Mouse (Mus musculus): ENCODE data around the gene Spaca4. TPM values are rescaled to one million over a fixed set of nuclear protein-coding genes. Genes with fewer than 3 reads are reported as not detected.

The Spaca4 gene
- total and polyA plus RNA-seq, 3 experiments, result not detected

- dilution Hi-C loops (cut with MboI; ENCODE audit: extremely low pct_ligation_motif_present, extremely low pct_unique_long_range_greater_than_20kb, low sequenced_read_pairs), result no loop called here
- Histone ChIP-seq H3K4me1 (ENCODE audit: control insufficient read depth in 1 of 2, insufficient read depth in 2 of 2) (peaks cover 6 to 7% of the 10 kb centered on the region in 2 experiments), H3K27me3 (replicated peaks) (peaks cover 20% of the 10 kb centered on the region), H3K4me2 (ENCODE audit: insufficient read depth, low read depth, poor library complexity, severe bottlenecking) (no peak overlapping the region), H3K9ac (ENCODE audit: insufficient read depth, low read depth) (no peak overlapping the region), H3K4me3 (replicated peaks in 1 of 3; ENCODE audit: low read depth in 2 of 3, low read length in 2 of 3, poor library complexity in 1 of 3) (no peak overlapping the region), H3K79me2 (replicated peaks; ENCODE audit: control insufficient read depth, extremely low read depth, insufficient read depth, poor library complexity, severe bottlenecking) (no peaks in the 10 kb centered on the region), H3K36me3 (replicated peaks in 1 of 2; ENCODE audit: control insufficient read depth in 1 of 2, insufficient read depth in 1 of 2, low read length in 1 of 2) (no peaks in the 10 kb centered on the region), H3K27ac (ENCODE audit: insufficient read depth, low read depth) (no peak overlapping the region), H3K9me3 (replicated peaks; ENCODE audit: low read length) (peaks cover 8% of the 10 kb centered on the region)
- no peak for DNase-seq (ENCODE audit: extremely low read depth)
- no peak for TF ChIP-seq CHD2 (IDR thresholded peaks at IDR 0.05; ENCODE audit: low read length)
- no peak for TF ChIP-seq CTCF (conservative IDR thresholded peaks at IDR 0.05 in 1 of 2, IDR thresholded peaks at IDR 0.05 in 1 of 2; ENCODE audit: low read depth in 2 of 2, low read length in 2 of 2)
- TF ChIP-seq E2F4 (IDR thresholded peaks at IDR 0.05; ENCODE audit: insufficient replicate concordance, low read depth, low read length), result no peak
- no peak for TF ChIP-seq MAX (IDR thresholded peaks at IDR 0.05; ENCODE audit: low read length)
- TF ChIP-seq POLR2AphosphoS2 (IDR thresholded peaks at IDR 0.05; ENCODE audit: low read depth, low read length), result no peak
- in situ Hi-C loops (cut with MboI; ENCODE audit: low pct_ligation_motif_present, low pct_unique_long_range_greater_than_20kb, low sequenced_read_pairs), result no loop called here
Observed at GRCm38 (mm10) chr7:45747450-45747849, 21.8 kb upstream of the Spaca4 start.

- dilution Hi-C loops (cut with MboI; ENCODE audit: extremely low pct_ligation_motif_present, extremely low pct_unique_long_range_greater_than_20kb, low sequenced_read_pairs) (no loop called here), in situ Hi-C loops (cut with MboI; ENCODE audit: low pct_ligation_motif_present, low pct_unique_long_range_greater_than_20kb, low sequenced_read_pairs) (no loop called here)
- no peak overlapping the region for H3K4me2 ChIP-seq (ENCODE audit: insufficient read depth, low read depth, poor library complexity, severe bottlenecking)
- H3K4me1 ChIP-seq (ENCODE audit: control insufficient read depth in 1 of 2, insufficient read depth in 2 of 2), result peaks cover 12% of the 10 kb centered on the region in 2 experiments
- H3K4me3 ChIP-seq (replicated peaks in 1 of 3; ENCODE audit: low read depth in 2 of 3, low read length in 2 of 3, poor library complexity in 1 of 3), result no peak overlapping the region
- H3K27ac ChIP-seq (ENCODE audit: insufficient read depth, low read depth), result no peak overlapping the region
- peak; percentile 51 to 59; a peak in 3 of 4 replicates for TF ChIP-seq CTCF (conservative IDR thresholded peaks at IDR 0.05 in 1 of 2, IDR thresholded peaks at IDR 0.05 in 1 of 2; ENCODE audit: low read depth in 2 of 2, low read length in 2 of 2)
- no peak for TF ChIP-seq ZNF384 (IDR thresholded peaks at IDR 0.05; ENCODE audit: low read depth, low read length)
- TF ChIP-seq SMC3 (IDR thresholded peaks at IDR 0.05; ENCODE audit: low read depth, low read length), result peak; percentile 44
- peak; percentile 37 for TF ChIP-seq RAD21 (IDR thresholded peaks at IDR 0.05; ENCODE audit: low read depth, low read length)
- no peak for DNase-seq (ENCODE audit: extremely low read depth)
- H3K27me3 ChIP-seq (replicated peaks), result peaks cover 24% of the 10 kb centered on the region
- no peaks in the 10 kb centered on the region for H3K79me2 ChIP-seq (replicated peaks; ENCODE audit: control insufficient read depth, extremely low read depth, insufficient read depth, poor library complexity, severe bottlenecking)
- peaks cover 8% of the 10 kb centered on the region for H3K9me3 ChIP-seq (replicated peaks; ENCODE audit: low read length)
- no peaks in the 10 kb centered on the region for H3K36me3 ChIP-seq (replicated peaks in 1 of 2; ENCODE audit: control insufficient read depth in 1 of 2, insufficient read depth in 1 of 2, low read length in 1 of 2)
- no peak overlapping the region for H3K9ac ChIP-seq (ENCODE audit: insufficient read depth, low read depth)
Observed at GRCm38 (mm10) chr7:45746518-45746917, 20.9 kb upstream of the Spaca4 start.

GRCm38 (mm10) chr7:45744387-45744786, 18.8 kb upstream of the Spaca4 start:
- Histone ChIP-seq H3K4me2 (ENCODE audit: insufficient read depth, low read depth, poor library complexity, severe bottlenecking) (no peak overlapping the region), H3K4me1 (ENCODE audit: control insufficient read depth in 1 of 2, insufficient read depth in 2 of 2) (peaks cover 12% of the 10 kb centered on the region in 2 experiments), H3K27me3 (replicated peaks) (peaks cover 19% of the 10 kb centered on the region), H3K36me3 (replicated peaks in 1 of 2; ENCODE audit: control insufficient read depth in 1 of 2, insufficient read depth in 1 of 2, low read length in 1 of 2) (no peaks in the 10 kb centered on the region), H3K9me3 (replicated peaks; ENCODE audit: low read length) (peaks cover 6% of the 10 kb centered on the region), H3K79me2 (replicated peaks; ENCODE audit: control insufficient read depth, extremely low read depth, insufficient read depth, poor library complexity, severe bottlenecking) (no peaks in the 10 kb centered on the region), H3K9ac (ENCODE audit: insufficient read depth, low read depth) (no peak overlapping the region), H3K4me3 (replicated peaks in 1 of 3; ENCODE audit: low read depth in 2 of 3, low read length in 2 of 3, poor library complexity in 1 of 3) (no peak overlapping the region), H3K27ac (ENCODE audit: insufficient read depth, low read depth) (no peak overlapping the region)
- TF ChIP-seq CHD2 (IDR thresholded peaks at IDR 0.05; ENCODE audit: low read length) (peak; percentile 96), BHLHE40 (IDR thresholded peaks at IDR 0.05; ENCODE audit: low read depth, low read length) (no peak)
- in situ Hi-C loops (cut with MboI; ENCODE audit: low pct_ligation_motif_present, low pct_unique_long_range_greater_than_20kb, low sequenced_read_pairs) (loop anchor here (5.0 kb wide), 1 partner anchor 58 kb away; no protein-coding TSS in a partner anchor), dilution Hi-C loops (cut with MboI; ENCODE audit: extremely low pct_ligation_motif_present, extremely low pct_unique_long_range_greater_than_20kb, low sequenced_read_pairs) (no loop called here)
- DNase-seq (ENCODE audit: extremely low read depth), result peak; percentile 77

Data from CH12.LX (cell line).